Mouse (Mus musculus): ENCODE results near the gene Aknad1. TPM values are rescaled to one million over a fixed set of nuclear protein-coding genes. Genes with fewer than 3 reads are reported as not detected.

Aknad1 gene
- polyA plus RNA-seq, 1 experiment from 2014 or later, result 0.15 TPM

GRCm38 (mm10) chr3:108791054-108791706, 51.7 kb downstream of the Aknad1 start:
- Histone ChIP-seq H3K27ac (replicated peaks; ENCODE audit: low read depth, low read length) (no peak overlapping the region), H3K27me3 (ENCODE audit: control insufficient read depth, insufficient read depth, low read length) (no peaks in the 10 kb centered on the region), H3K36me3 (replicated peaks; ENCODE audit: control insufficient read depth, insufficient read depth, low read depth, low read length) (no peaks in the 10 kb centered on the region; the same call in 1 of the 2 replicates), H3K9ac (replicated peaks; ENCODE audit: low read length) (no peak overlapping the region), H3K4me3 (ENCODE audit: low read depth, low read length) (no peak overlapping the region), H3K4me1 (ENCODE audit: control insufficient read depth, insufficient read depth, low read length) (no peaks in the 10 kb centered on the region), H3K4me2 (ENCODE audit: low read depth, low read length) (no peak overlapping the region), H3K9me3 (replicated peaks; ENCODE audit: control insufficient read depth, low read length) (no peaks in the 10 kb centered on the region)
- WGBS, result 38% methylated on average over 7 of the region's 7 CpGs
- ATAC-seq (replicated peaks; ENCODE audit: insufficient number of reproducible peaks, low FRiP score, low TSS enrichment, low read depth), result no peak
- peak; percentile 57 for DNase-seq (ENCODE audit: low spot score)

- no peak overlapping the region for H3K27ac ChIP-seq (replicated peaks; ENCODE audit: low read depth, low read length)
- no peak for DNase-seq (ENCODE audit: low spot score)
- no peak for ATAC-seq (replicated peaks; ENCODE audit: insufficient number of reproducible peaks, low FRiP score, low TSS enrichment, low read depth)
- no peak overlapping the region for H3K4me3 ChIP-seq (ENCODE audit: low read depth, low read length)
- no peaks in the 10 kb centered on the region; the same call in 1 of the 2 replicates for H3K36me3 ChIP-seq (replicated peaks; ENCODE audit: control insufficient read depth, insufficient read depth, low read depth, low read length)
- no peak overlapping the region for H3K4me2 ChIP-seq (ENCODE audit: low read depth, low read length)
- H3K27me3 ChIP-seq (ENCODE audit: control insufficient read depth, insufficient read depth, low read length), result no peaks in the 10 kb centered on the region
- H3K4me1 ChIP-seq (ENCODE audit: control insufficient read depth, insufficient read depth, low read length), result no peaks in the 10 kb centered on the region
- H3K9me3 ChIP-seq (replicated peaks; ENCODE audit: control insufficient read depth, low read length), result no peaks in the 10 kb centered on the region
- no peak overlapping the region for H3K9ac ChIP-seq (replicated peaks; ENCODE audit: low read length)
These were observed 53.0 kb downstream of the Aknad1 start for GRCm38 (mm10) chr3:108792420-108792819.

- ATAC-seq (replicated peaks; ENCODE audit: insufficient number of reproducible peaks, low FRiP score, low TSS enrichment, low read depth) (no peak), DNase-seq (ENCODE audit: low spot score) (no peak)
- no peaks in the 10 kb centered on the region for H3K4me1 ChIP-seq (ENCODE audit: control insufficient read depth, insufficient read depth, low read length)
- H3K4me2 ChIP-seq (ENCODE audit: low read depth, low read length), result no peak overlapping the region
- H3K27ac ChIP-seq (replicated peaks; ENCODE audit: low read depth, low read length), result no peak overlapping the region
- H3K4me3 ChIP-seq (ENCODE audit: low read depth, low read length), result no peak overlapping the region
- H3K36me3 ChIP-seq (replicated peaks; ENCODE audit: control insufficient read depth, insufficient read depth, low read depth, low read length), result no peaks in the 10 kb centered on the region; the same call in 1 of the 2 replicates
- H3K9ac ChIP-seq (replicated peaks; ENCODE audit: low read length), result no peak overlapping the region
- no peaks in the 10 kb centered on the region for H3K9me3 ChIP-seq (replicated peaks; ENCODE audit: control insufficient read depth, low read length)
- 68% methylated on average over 9 of the region's 9 CpGs for WGBS
- no peaks in the 10 kb centered on the region for H3K27me3 ChIP-seq (ENCODE audit: control insufficient read depth, insufficient read depth, low read length)
These were observed 55.3 kb downstream of the Aknad1 start for GRCm38 (mm10) chr3:108794780-108795179.

GRCm38 (mm10) chr3:108795554-108796299, 56.3 kb downstream of the Aknad1 start:
- H3K27me3 ChIP-seq (ENCODE audit: control insufficient read depth, insufficient read depth, low read length), result no peaks in the 10 kb centered on the region
- 86% methylated on average over 7 of the region's 7 CpGs for WGBS
- DNase-seq (ENCODE audit: low spot score) (no peak), ATAC-seq (replicated peaks; ENCODE audit: insufficient number of reproducible peaks, low FRiP score, low TSS enrichment, low read depth) (no peak)
- H3K4me2 ChIP-seq (ENCODE audit: low read depth, low read length), result no peak overlapping the region
- no peak overlapping the region for H3K9ac ChIP-seq (replicated peaks; ENCODE audit: low read length)
- H3K4me3 ChIP-seq (ENCODE audit: low read depth, low read length), result no peak overlapping the region
- H3K9me3 ChIP-seq (replicated peaks; ENCODE audit: control insufficient read depth, low read length), result no peaks in the 10 kb centered on the region
- no peaks in the 10 kb centered on the region for H3K4me1 ChIP-seq (ENCODE audit: control insufficient read depth, insufficient read depth, low read length)
- H3K36me3 ChIP-seq (replicated peaks; ENCODE audit: control insufficient read depth, insufficient read depth, low read depth, low read length), result no peaks in the 10 kb centered on the region; the same call in 1 of the 2 replicates
- H3K27ac ChIP-seq (replicated peaks; ENCODE audit: low read depth, low read length), result no peak overlapping the region

- Histone ChIP-seq H3K27me3 (ENCODE audit: control insufficient read depth, insufficient read depth, low read length) (no peaks in the 10 kb centered on the region), H3K4me1 (ENCODE audit: control insufficient read depth, insufficient read depth, low read length) (no peaks in the 10 kb centered on the region), H3K9ac (replicated peaks; ENCODE audit: low read length) (no peak overlapping the region), H3K27ac (replicated peaks; ENCODE audit: low read depth, low read length) (no peak overlapping the region), H3K4me3 (ENCODE audit: low read depth, low read length) (no peak overlapping the region), H3K4me2 (ENCODE audit: low read depth, low read length) (no peak overlapping the region), H3K36me3 (replicated peaks; ENCODE audit: control insufficient read depth, insufficient read depth, low read depth, low read length) (no peaks in the 10 kb centered on the region; the same call in 1 of the 2 replicates), H3K9me3 (replicated peaks; ENCODE audit: control insufficient read depth, low read length) (no peaks in the 10 kb centered on the region)
- DNase-seq (ENCODE audit: low spot score) (no peak), ATAC-seq (replicated peaks; ENCODE audit: insufficient number of reproducible peaks, low FRiP score, low TSS enrichment, low read depth) (no peak)
- 90% methylated on average over 4 of the region's 4 CpGs for WGBS
These were observed 56.9 kb downstream of the Aknad1 start for GRCm38 (mm10) chr3:108796386-108796785.

- DNase-seq (ENCODE audit: low spot score) (no peak), ATAC-seq (replicated peaks; ENCODE audit: insufficient number of reproducible peaks, low FRiP score, low TSS enrichment, low read depth) (no peak)
- H3K27me3 ChIP-seq (ENCODE audit: control insufficient read depth, insufficient read depth, low read length), result no peaks in the 10 kb centered on the region
- no peaks in the 10 kb centered on the region for H3K4me1 ChIP-seq (ENCODE audit: control insufficient read depth, insufficient read depth, low read length)
- H3K27ac ChIP-seq (replicated peaks; ENCODE audit: low read depth, low read length), result no peak overlapping the region
- H3K4me3 ChIP-seq (ENCODE audit: low read depth, low read length), result no peak overlapping the region
- H3K9me3 ChIP-seq (replicated peaks; ENCODE audit: control insufficient read depth, low read length), result no peaks in the 10 kb centered on the region
- WGBS, result 89% methylated on average over 6 of the region's 6 CpGs
- H3K4me2 ChIP-seq (ENCODE audit: low read depth, low read length), result no peak overlapping the region
- H3K36me3 ChIP-seq (replicated peaks; ENCODE audit: control insufficient read depth, insufficient read depth, low read depth, low read length), result no peaks in the 10 kb centered on the region; the same call in 1 of the 2 replicates
- no peak overlapping the region for H3K9ac ChIP-seq (replicated peaks; ENCODE audit: low read length)
These were observed 58.3 kb downstream of the Aknad1 start for GRCm38 (mm10) chr3:108797723-108798122.

- no peak for ATAC-seq (replicated peaks; ENCODE audit: insufficient number of reproducible peaks, low FRiP score, low TSS enrichment, low read depth)
- 78% methylated on average over 2 of the region's 2 CpGs for WGBS
- DNase-seq (ENCODE audit: low spot score), result no peak
- H3K27ac ChIP-seq (replicated peaks; ENCODE audit: low read depth, low read length), result no peak overlapping the region
- no peaks in the 10 kb centered on the region for H3K27me3 ChIP-seq (ENCODE audit: control insufficient read depth, insufficient read depth, low read length)
- no peak overlapping the region for H3K9ac ChIP-seq (replicated peaks; ENCODE audit: low read length)
- no peaks in the 10 kb centered on the region for H3K9me3 ChIP-seq (replicated peaks; ENCODE audit: control insufficient read depth, low read length)
- H3K4me1 ChIP-seq (ENCODE audit: control insufficient read depth, insufficient read depth, low read length), result no peaks in the 10 kb centered on the region
- H3K36me3 ChIP-seq (replicated peaks; ENCODE audit: control insufficient read depth, insufficient read depth, low read depth, low read length), result no peaks in the 10 kb centered on the region; the same call in 1 of the 2 replicates
- H3K4me3 ChIP-seq (ENCODE audit: low read depth, low read length), result no peak overlapping the region
- no peak overlapping the region for H3K4me2 ChIP-seq (ENCODE audit: low read depth, low read length)
These were observed 58.9 kb downstream of the Aknad1 start for GRCm38 (mm10) chr3:108798375-108798774.

- DNase-seq (ENCODE audit: low spot score), result no peak
- Histone ChIP-seq H3K4me1 (ENCODE audit: control insufficient read depth, insufficient read depth, low read length) (no peaks in the 10 kb centered on the region), H3K27ac (replicated peaks; ENCODE audit: low read depth, low read length) (no peak overlapping the region), H3K9ac (replicated peaks; ENCODE audit: low read length) (no peak overlapping the region), H3K9me3 (replicated peaks; ENCODE audit: control insufficient read depth, low read length) (no peaks in the 10 kb centered on the region), H3K4me3 (ENCODE audit: low read depth, low read length) (no peak overlapping the region), H3K27me3 (ENCODE audit: control insufficient read depth, insufficient read depth, low read length) (no peaks in the 10 kb centered on the region), H3K4me2 (ENCODE audit: low read depth, low read length) (no peak overlapping the region), H3K36me3 (replicated peaks; ENCODE audit: control insufficient read depth, insufficient read depth, low read depth, low read length) (no peaks in the 10 kb centered on the region; the same call in 1 of the 2 replicates)
- no peak for ATAC-seq (replicated peaks; ENCODE audit: insufficient number of reproducible peaks, low FRiP score, low TSS enrichment, low read depth)
- WGBS, result 80% methylated on average over 5 of the region's 5 CpGs
These were observed 66.2 kb downstream of the Aknad1 start for GRCm38 (mm10) chr3:108805622-108806021.
